Mouse (Mus musculus): Measurements from ENCODE around the gene Gm21440. TPM values are rescaled to one million over a fixed set of nuclear protein-coding genes. Genes with fewer than 3 reads are reported as not detected.

The Gm21440 gene
- polyA plus RNA-seq (2012; ENCODE audit: low replicate concordance): not detected in 2 replicates

DNA sequence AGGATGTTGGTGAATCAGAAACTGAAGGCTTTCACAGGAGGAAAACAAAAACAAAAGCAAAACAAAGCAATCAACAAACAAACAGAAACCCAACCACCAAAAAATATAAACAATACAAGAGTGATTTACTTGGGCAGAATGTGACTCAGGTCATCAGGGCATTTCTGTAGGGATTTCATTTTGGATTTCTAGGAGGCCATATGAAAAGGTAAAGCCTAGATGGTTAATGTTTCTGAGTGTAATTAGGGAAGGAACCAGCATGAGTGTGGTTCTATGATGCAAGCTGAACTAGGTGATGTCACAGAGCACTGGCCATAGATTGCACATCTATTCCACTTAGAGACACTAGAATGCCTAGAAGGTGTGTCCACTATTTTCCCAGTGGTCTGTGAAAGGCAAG lies at the start of gene Gm21440, which contains the start of gene Gm21454:
Gene Gm21440, plus strand, starts transcription at position 301 of the 400 bp plus-strand sequence.
Gene Gm21454, plus strand, starts transcription at position 352 of the 400 bp plus-strand sequence.

DNA sequence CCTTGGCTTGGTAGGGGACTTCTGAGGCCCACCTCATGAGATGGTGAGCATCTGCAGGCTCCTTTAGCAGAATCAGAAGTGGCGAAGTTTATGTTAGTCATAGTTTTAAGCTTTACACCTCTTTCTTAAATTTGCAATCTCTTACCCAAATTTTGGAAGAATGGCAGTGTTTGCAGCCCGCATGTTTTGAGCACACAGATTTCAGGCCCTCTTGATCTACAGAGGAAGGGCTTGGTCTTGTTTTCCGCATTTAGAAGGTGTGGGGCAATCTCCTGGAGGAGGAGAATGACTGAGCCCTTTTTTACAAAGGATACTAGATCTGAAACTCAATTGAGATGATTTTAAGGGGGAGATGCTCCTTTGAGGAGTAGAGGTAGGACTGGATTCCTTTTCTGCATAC lies 28.4 kb upstream of the Gm21440 start, which contains the start of gene Gm21828:
Gene Gm21828, minus strand, starts transcription at position 101 of the 400 bp plus-strand sequence.

Other genes starting within 250 kb of the Gm21440 start
- not detected in 2 replicates for gene Gm20807, start 209.5 kb upstream of the Gm21440 start, polyA plus RNA-seq (2012; ENCODE audit: low replicate concordance)
- gene Gm21891, start 118.9 kb upstream of the Gm21440 start, polyA plus RNA-seq (2012; ENCODE audit: low replicate concordance): not detected in 2 replicates
- gene Gm21425, start 90.4 kb upstream of the Gm21440 start, polyA plus RNA-seq (2012; ENCODE audit: low replicate concordance): not detected in 2 replicates
- not detected in 2 replicates for gene Gm21828, start 28.5 kb upstream of the Gm21440 start, polyA plus RNA-seq (2012; ENCODE audit: low replicate concordance)
- not detected in 2 replicates for gene Gm21454, start 51 bp downstream of the Gm21440 start, polyA plus RNA-seq (2012; ENCODE audit: low replicate concordance)
- gene Gm21725, start 96.7 kb downstream of the Gm21440 start, polyA plus RNA-seq (2012; ENCODE audit: low replicate concordance): not detected in 2 replicates
- not detected in 2 replicates for gene Gm21866, start 213.2 kb downstream of the Gm21440 start, polyA plus RNA-seq (2012; ENCODE audit: low replicate concordance)
- gene Gm20773, start 241.6 kb downstream of the Gm21440 start, polyA plus RNA-seq (2012; ENCODE audit: low replicate concordance): not detected in 2 replicates